Mouse (Mus musculus) adrenal gland, adult (tissue): ENCODE measurements around the gene Adipoq.
"Not testable (repeated sequence)": the region's sequence is repeated elsewhere in the genome, so short reads cannot be mapped to it uniquely, and the experiment has no call there.

Source experiments
- DNase-seq, 2 experiments: peaks; one replicate each; pipeline ENCODE4 v3.0.0; 2022 to 2023; ENCODE audit warnings: low spot score in 1 of 2; ENCODE audit not compliant: inconsistent age in 2 of 2

Gene Adipoq

GRCm38 (mm10) chr16:23146280-23146679 lies at the start of gene Adipoq:
Adipoq (plus strand) TSS chr16:23146536.
- DNase-seq, result peak in 1 of 2 experiments; percentile 46

- not testable (repeated sequence) for DNase-seq
Observed at GRCm38 (mm10) chr16:23096886-23097285, 49.5 kb upstream of the Adipoq start.

- DNase-seq, result not testable (repeated sequence)
Observed at GRCm38 (mm10) chr16:23097290-23098104, 48.8 kb upstream of the Adipoq start.

- DNase-seq, result not testable (repeated sequence)
Observed at GRCm38 (mm10) chr16:23098105-23098452, 48.3 kb upstream of the Adipoq start.

GRCm38 (mm10) chr16:23099632-23100031 lies 46.7 kb upstream of the Adipoq start:
- DNase-seq, result no peak

- peak in 1 of 2 experiments; percentile 41 for DNase-seq
Observed at GRCm38 (mm10) chr16:23100099-23100575, 46.2 kb upstream of the Adipoq start.

- no peak for DNase-seq
Observed at GRCm38 (mm10) chr16:23100613-23101012, 45.7 kb upstream of the Adipoq start.

- DNase-seq, result no peak
Observed at GRCm38 (mm10) chr16:23102340-23103037, 43.8 kb upstream of the Adipoq start.

GRCm38 (mm10) chr16:23103038-23103745 lies 43.1 kb upstream of the Adipoq start:
- DNase-seq, result no peak

- no peak for DNase-seq
Observed at GRCm38 (mm10) chr16:23103841-23104240, 42.5 kb upstream of the Adipoq start.

- DNase-seq, result no peak
Observed at GRCm38 (mm10) chr16:23106121-23106520, 40.2 kb upstream of the Adipoq start.

- DNase-seq, result peak; percentile 94 to 98
Observed at GRCm38 (mm10) chr16:23107231-23107942, 38.9 kb upstream of the Adipoq start, which contains the start of gene Eif4a2. Eif4a2 (plus strand) TSS chr16:23107444.

- DNase-seq, result peak; percentile 90 to 96
Observed at GRCm38 (mm10) chr16:23107946-23108759, 38.2 kb upstream of the Adipoq start.

GRCm38 (mm10) chr16:23108943-23109342 lies 37.4 kb upstream of the Adipoq start:
- peak in 1 of 2 experiments; percentile 53 for DNase-seq

GRCm38 (mm10) chr16:23109350-23110280 lies 36.7 kb upstream of the Adipoq start:
- no peak for DNase-seq

GRCm38 (mm10) chr16:23112348-23112747 lies 34.0 kb upstream of the Adipoq start:
- no peak for DNase-seq

GRCm38 (mm10) chr16:23112861-23113435 lies 33.4 kb upstream of the Adipoq start:
- no peak for DNase-seq

GRCm38 (mm10) chr16:23113903-23114302 lies 32.4 kb upstream of the Adipoq start:
- DNase-seq, result no peak
